Mouse (Mus musculus) small intestine, adult 2 months (tissue): ENCODE measurements around the gene Cops7a.

Experiments used
- CTCF ChIP-seq: fragments of 200-500 bp; IDR thresholded peaks from 2 replicates; pipeline ENCODE4 v1.5.1; 2012; ENCODE audit warnings: low read depth, mild to moderate bottlenecking, control low read depth, inconsistent platforms, low read length, moderate library complexity, mixed read lengths; ENCODE audit not compliant: insufficient replicate concordance, insufficient read length; ENCODE audit errors: extremely low read depth
- POLR2A ChIP-seq: fragments of 200-500 bp; IDR thresholded peaks from 2 replicates; pipeline ENCODE4 v1.6.1; 2012; ENCODE audit warnings: low read depth, mild to moderate bottlenecking, control low read depth, inconsistent platforms, low read length, moderate library complexity

DNA sequence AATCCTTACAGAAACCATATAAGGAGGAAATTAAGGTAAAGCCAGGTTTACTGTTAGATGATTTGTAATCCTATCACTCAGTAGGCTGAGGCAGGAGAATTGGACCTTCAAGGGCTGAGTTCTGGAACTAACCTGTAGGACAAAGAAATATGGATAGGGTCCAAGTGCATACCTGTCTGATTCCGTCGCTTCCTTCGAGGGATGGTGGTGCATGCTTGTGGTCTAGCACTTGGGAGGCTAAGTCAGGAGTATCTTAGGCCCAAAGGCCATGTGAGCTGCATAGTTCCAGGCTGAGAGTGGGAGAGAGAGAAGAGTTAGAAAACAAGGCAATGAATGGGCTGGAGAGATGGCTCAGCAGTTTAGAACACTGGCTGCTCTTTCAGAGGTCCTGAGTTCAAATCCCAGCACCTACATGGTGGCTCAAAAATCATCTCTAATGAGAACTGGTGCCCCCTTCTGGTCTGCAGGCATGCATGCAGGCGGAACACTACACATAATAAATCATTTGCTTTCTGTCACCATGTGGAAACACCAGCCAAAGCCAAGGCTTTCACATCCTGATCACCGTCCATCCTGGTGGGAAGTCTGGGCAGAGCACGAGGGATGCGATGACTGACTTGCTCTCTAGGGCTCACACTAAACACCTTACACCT lies 1.3 kb upstream of the Cops7a start:
- peak; percentile 35; the same call in 1 of the 2 replicates for TF ChIP-seq CTCF
- no peak for TF ChIP-seq POLR2A
